Mouse (Mus musculus) erythroblast, embryonic 14.5 days (primary cell): Measurements from ENCODE around the gene Arid5b.

Experiments used
- GATA1 ChIP-seq: IDR thresholded peaks from 2 replicates; pipeline ENCODE4 v1.6.1; 2012; ENCODE audit warnings: low read length, inconsistent platforms, mixed read lengths
- TAL1 ChIP-seq: IDR thresholded peaks from 3 replicates; pipeline ENCODE4 v1.6.1; 2012; ENCODE audit warnings: low read length, inconsistent platforms, mixed read lengths

DNA sequence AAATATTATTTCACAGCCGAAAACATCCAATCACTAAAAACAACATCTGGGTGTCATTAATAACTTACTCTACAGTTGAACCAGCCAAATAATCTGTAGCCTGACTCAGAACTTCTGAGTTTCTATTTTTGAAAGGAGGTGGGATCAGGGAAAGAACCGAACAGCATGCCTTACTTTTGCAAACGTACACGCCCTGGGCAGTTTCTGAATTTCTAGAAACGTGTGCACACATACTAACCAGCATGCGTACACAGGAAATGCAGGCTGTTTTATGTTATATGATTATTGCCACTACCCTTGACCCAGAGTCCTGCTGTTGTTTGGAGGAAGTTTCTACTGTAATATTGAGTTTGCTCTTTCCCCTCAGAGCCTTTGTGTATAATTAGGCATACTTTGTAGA, 109.9 kb downstream of the Arid5b start:
- TF ChIP-seq GATA1 (no peak), TAL1 (no peak)
